Mouse (Mus musculus) hindbrain, embryonic 11.5 days (tissue): ENCODE measurements around the gene Prkca. TPM values are rescaled to one million over a fixed set of nuclear protein-coding genes. Genes with fewer than 3 reads are reported as not detected.

ENCODE experiments used
- ATAC-seq: fragments of 200-750 bp; cut with Nextera tagmentation; 2 replicates; pipeline ENCODE4 v1.8.0; 2017; ENCODE audit warnings: mild to moderate bottlenecking, moderate TSS enrichment, moderate library complexity; ENCODE audit not compliant: low FRiP score
- DNase-seq: peaks from one replicate; pipeline ENCODE4 v3.0.0-alpha.2; 2015; ENCODE audit warnings: low spot score
- H3K27ac ChIP-seq: fragments of 300-500 bp; sonication (generic); 2 replicates; pipeline ENCODE4 v1.5.1; 2014; ENCODE audit warnings: mild to moderate bottlenecking, low read depth, low read length
- H3K27me3 ChIP-seq: fragments of 300-500 bp; sonication (generic); 2 replicates; pipeline ENCODE4 v1.6.1; 2014; ENCODE audit warnings: mild to moderate bottlenecking, low read length, moderate library complexity, mixed read lengths; ENCODE audit not compliant: control insufficient read depth, insufficient read depth
- H3K36me3 ChIP-seq: fragments of 300-500 bp; sonication (generic); 2 replicates; pipeline ENCODE4 v1.6.1; 2014; ENCODE audit warnings: mild to moderate bottlenecking, low read length, moderate library complexity, mixed read lengths; ENCODE audit not compliant: control insufficient read depth, insufficient read depth
- H3K4me1 ChIP-seq: fragments of 300-500 bp; sonication (generic); replicated peaks from 2 replicates; pipeline ENCODE4 v1.6.1; 2014; ENCODE audit warnings: low read length, mixed read lengths; ENCODE audit not compliant: control insufficient read depth, insufficient read depth
- H3K4me2 ChIP-seq: fragments of 300-500 bp; sonication (generic); replicated peaks from 2 replicates; pipeline ENCODE4 v1.6.1; 2014; ENCODE audit warnings: mild to moderate bottlenecking, low read depth, low read length
- H3K4me3 ChIP-seq: fragments of 300-500 bp; sonication (generic); 2 replicates; pipeline ENCODE4 v1.5.1; 2014; ENCODE audit warnings: low read depth, low read length
- H3K9ac ChIP-seq: fragments of 300-500 bp; sonication (generic); 2 replicates; pipeline ENCODE4 v1.6.1; 2014; ENCODE audit warnings: low read depth, low read length
- H3K9me3 ChIP-seq: fragments of 300-500 bp; sonication (generic); 2 replicates; pipeline ENCODE4 v1.6.1; 2016; ENCODE audit warnings: low read length; ENCODE audit not compliant: control insufficient read depth
- WGBS: fragments of 180-500 bp; shearing (Covaris S2); extraction: QIAGEN DNeasy Blood & Tissue Kit; methylation state at CpG from one replicate; pipeline ENCODE4 v1.1.7; 2014; 5-methylcytosine and 5-hydroxymethylcytosine counted together
- polyA plus RNA-seq: library from polyadenylated mRNA; unstranded; fragments of >200 nt; fragmentation: Nextera tagmentation; extraction: Ambion mirVana; gene quantifications from 2 replicates; pipeline ENCODE4 v1.2.1, GENCODE M21; 2014

The Prkca gene
- polyA plus RNA-seq, 1 experiment from 2014 or later, result 4.1 TPM

DNA sequence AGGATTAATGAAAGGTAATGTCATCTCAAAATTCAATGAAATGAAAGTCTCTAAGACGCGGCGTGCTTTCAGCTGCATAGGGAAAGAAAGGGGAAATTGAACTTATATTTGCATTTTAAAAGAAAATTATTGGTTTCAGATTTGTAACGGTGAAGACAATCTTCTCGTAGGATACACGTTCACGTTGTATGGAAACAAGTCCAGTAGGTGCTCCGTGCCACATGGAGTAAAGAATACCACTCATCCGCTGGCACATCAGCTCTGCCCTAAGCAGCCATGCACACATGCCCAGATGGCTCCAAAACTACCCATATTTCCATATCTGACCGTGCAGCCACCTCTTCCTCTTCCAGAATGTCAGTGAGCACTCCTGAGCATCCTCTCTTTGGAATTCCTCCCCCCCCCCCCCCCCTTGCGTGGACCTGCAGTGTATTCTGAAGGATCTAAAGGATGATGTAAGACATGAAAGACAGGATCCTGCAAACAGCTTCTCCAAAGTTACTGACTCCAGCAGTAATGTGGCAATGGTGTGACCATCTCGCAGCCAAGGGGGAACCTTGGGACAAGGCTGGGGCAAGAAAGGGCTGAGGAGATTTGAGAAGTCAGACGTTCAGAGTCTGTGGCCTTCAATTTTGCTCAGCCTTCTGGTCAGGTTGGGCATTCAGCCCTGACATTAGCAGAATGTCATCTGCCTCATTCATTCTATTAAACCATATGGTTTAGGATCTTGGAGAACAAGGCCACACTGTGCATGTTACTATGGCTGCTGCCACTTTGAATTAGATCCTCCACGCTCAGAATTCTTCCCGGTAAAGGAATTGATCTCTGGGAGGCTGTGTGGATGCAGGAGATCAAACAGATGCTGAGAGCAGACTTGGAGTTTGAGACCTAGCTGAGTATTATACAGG, 142.8 kb downstream of the Prkca start:
- Histone ChIP-seq H3K4me2 (no peak overlapping the region), H3K27ac (no peak overlapping the region), H3K9ac (no peak overlapping the region), H3K36me3 (no peaks in the 10 kb centered on the region), H3K27me3 (0 out of 2 replicates have a peak, but pooled peaks cover 2% of the 10 kb centered on the region), H3K9me3 (no peaks in the 10 kb centered on the region), H3K4me1 (no peaks in the 10 kb centered on the region), H3K4me3 (no peak overlapping the region)
- DNase-seq, result no peak
- WGBS, result 90% methylated on average over 14 of the region's 15 CpGs
- ATAC-seq, result no peak

- no peaks in the 10 kb centered on the region for H3K36me3 ChIP-seq
- 90% methylated on average over 4 of the region's 4 CpGs for WGBS
- no peak for DNase-seq
- ATAC-seq, result no peak
- H3K4me1 ChIP-seq, result no peaks in the 10 kb centered on the region
- H3K4me3 ChIP-seq, result no peak overlapping the region
- H3K4me2 ChIP-seq, result no peak overlapping the region
- H3K27me3 ChIP-seq, result 0 out of 2 replicates have a peak, but pooled peaks cover 2% of the 10 kb centered on the region
- H3K9me3 ChIP-seq, result no peaks in the 10 kb centered on the region
- no peak overlapping the region for H3K27ac ChIP-seq
- no peak overlapping the region for H3K9ac ChIP-seq
Observed at GRCm38 (mm10) chr11:108199429-108199985, 144.2 kb downstream of the Prkca start.

DNA sequence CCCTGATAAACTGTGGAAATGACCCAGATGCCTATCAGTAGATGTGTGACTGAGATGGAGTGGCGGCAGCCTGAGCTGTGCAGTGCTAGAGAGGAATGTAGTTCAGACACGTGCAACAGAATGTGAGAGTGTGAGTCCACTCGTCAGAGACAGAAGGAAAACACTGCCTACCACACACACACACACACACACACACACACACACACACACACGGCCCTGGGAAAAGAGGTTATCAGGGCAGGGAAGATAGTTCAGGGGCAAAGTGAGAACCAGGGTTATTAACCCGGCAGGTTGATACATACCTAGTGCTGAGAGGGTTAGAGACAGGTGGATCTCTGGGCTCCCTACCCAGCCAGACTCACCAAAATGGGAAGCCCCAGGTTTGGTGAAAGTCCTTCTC, 145.1 kb downstream of the Prkca start:
- no peak for DNase-seq
- 71% methylated on average over 5 of the region's 5 CpGs for WGBS

DNA sequence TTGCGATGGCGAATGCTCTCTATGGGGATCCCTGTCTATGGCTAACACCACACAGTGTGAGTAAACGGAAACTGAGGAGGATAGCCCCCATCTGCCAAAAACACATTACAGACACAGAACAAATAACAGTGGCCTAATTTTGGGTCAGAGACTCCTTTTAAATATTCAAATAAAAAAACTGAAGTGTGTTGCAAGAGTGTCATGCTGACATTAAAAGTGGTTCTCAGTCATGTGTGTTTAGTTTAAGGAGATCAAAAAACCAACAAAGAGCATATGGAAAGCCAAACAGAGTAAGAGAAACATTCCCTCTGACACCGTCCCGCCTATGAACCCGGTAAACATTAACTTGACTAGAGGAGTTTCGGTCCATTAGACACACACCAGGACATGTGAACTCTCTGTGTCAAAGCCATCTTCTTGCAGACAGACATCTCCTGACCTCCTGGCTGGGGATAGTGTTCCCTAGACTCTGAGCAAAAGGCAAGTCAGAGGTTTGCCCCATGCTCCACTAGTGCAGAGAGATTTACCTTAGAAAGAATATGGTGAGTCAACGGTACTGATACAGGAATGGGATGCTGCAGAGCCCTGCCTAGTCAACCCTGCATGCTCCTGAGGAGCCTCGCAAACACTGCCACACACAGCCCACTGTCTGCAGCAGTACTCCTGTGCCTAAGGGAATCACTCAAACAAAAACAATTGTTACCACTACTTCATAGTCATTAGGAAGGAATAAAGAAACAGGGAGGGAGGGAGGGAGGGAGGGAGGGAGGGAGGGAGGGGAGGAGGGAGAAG, 146.1 kb downstream of the Prkca start:
- DNase-seq (no peak), ATAC-seq (no peak)
- Histone ChIP-seq H3K4me1 (no peaks in the 10 kb centered on the region), H3K9ac (no peak overlapping the region), H3K36me3 (no peaks in the 10 kb centered on the region), H3K9me3 (no peaks in the 10 kb centered on the region), H3K27ac (no peak overlapping the region), H3K4me3 (no peak overlapping the region), H3K4me2 (no peak overlapping the region), H3K27me3 (0 out of 2 replicates have a peak, but pooled peaks cover 2% of the 10 kb centered on the region)
- 52% methylated on average over 9 of the region's 9 CpGs for WGBS

More for the DNA sequence above, 145.1 kb downstream of the Prkca start:
- H3K27ac ChIP-seq, result no peak overlapping the region
- ATAC-seq, result no peak
- H3K4me2 ChIP-seq, result no peak overlapping the region
- no peak overlapping the region for H3K4me3 ChIP-seq
- no peaks in the 10 kb centered on the region for H3K4me1 ChIP-seq
- no peaks in the 10 kb centered on the region for H3K36me3 ChIP-seq
- H3K9me3 ChIP-seq, result no peaks in the 10 kb centered on the region
- 0 out of 2 replicates have a peak, but pooled peaks cover 2% of the 10 kb centered on the region for H3K27me3 ChIP-seq
- H3K9ac ChIP-seq, result no peak overlapping the region

DNA sequence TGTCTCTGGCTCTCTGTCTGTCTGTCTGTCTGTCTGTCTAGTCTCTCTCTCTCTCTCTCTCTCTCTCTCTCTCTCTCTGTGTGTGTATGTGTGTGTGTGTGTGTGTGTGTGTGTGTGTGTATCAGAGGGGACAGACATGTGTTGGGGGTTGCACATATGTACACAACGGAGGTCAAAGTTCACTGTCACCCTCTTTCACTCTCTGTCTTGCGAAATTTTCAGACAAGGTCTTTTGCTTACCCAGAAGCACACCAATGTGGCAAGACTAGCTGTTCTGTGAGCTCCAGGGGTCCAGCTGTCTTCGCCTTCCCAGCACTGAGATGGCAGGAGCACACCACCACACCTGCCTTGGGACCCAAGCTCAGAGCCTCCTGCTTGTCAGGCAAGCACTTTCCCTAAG, 146.9 kb downstream of the Prkca start:
- WGBS, result 88% methylated on average over 3 of the region's 3 CpGs
- Histone ChIP-seq H3K27me3 (0 out of 2 replicates have a peak, but pooled peaks cover 2% of the 10 kb centered on the region), H3K9me3 (no peaks in the 10 kb centered on the region), H3K4me1 (no peaks in the 10 kb centered on the region), H3K27ac (no peak overlapping the region), H3K36me3 (no peaks in the 10 kb centered on the region), H3K4me3 (no peak overlapping the region), H3K4me2 (no peak overlapping the region), H3K9ac (no peak overlapping the region)
- no peak for DNase-seq
- no peak for ATAC-seq

DNA sequence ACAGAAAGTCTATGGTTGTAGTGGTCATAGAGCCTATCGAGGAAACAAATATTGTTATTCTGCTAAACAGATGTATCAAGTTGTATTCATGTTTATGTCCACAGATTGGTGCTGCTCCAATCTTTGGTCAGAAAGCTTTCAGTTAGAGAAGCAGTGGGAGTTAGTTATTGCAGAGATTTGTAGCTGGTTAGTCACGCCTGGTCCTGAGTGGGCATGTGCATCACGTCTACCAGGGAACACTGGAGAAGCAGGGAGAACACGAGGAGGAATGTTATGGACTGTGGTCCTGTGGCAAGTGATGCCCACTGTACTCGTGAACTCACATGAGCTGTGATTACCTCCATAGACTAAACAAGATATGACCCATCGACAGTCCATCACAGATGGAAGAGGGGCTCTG, 153.4 kb downstream of the Prkca start:
- no peaks in the 10 kb centered on the region for H3K27me3 ChIP-seq
- ATAC-seq (no peak), DNase-seq (no peak)
- no peak overlapping the region for H3K4me2 ChIP-seq
- no peak overlapping the region for H3K9ac ChIP-seq
- 89% methylated on average over 6 of the region's 6 CpGs for WGBS
- H3K36me3 ChIP-seq, result no peaks in the 10 kb centered on the region
- no peak overlapping the region for H3K27ac ChIP-seq
- H3K9me3 ChIP-seq, result no peaks in the 10 kb centered on the region
- no peak overlapping the region for H3K4me3 ChIP-seq
- H3K4me1 ChIP-seq, result no peaks in the 10 kb centered on the region

GRCm38 (mm10) chr11:108189362-108189761, 154.4 kb downstream of the Prkca start:
- no peak for ATAC-seq
- no peaks in the 10 kb centered on the region for H3K27me3 ChIP-seq
- H3K27ac ChIP-seq, result no peak overlapping the region
- no peak overlapping the region for H3K4me3 ChIP-seq
- 89% methylated on average over 3 of the region's 3 CpGs for WGBS
- no peak overlapping the region for H3K4me2 ChIP-seq
- H3K36me3 ChIP-seq, result no peaks in the 10 kb centered on the region
- H3K9ac ChIP-seq, result no peak overlapping the region
- DNase-seq, result no peak
- no peaks in the 10 kb centered on the region for H3K9me3 ChIP-seq
- no peaks in the 10 kb centered on the region for H3K4me1 ChIP-seq

DNA sequence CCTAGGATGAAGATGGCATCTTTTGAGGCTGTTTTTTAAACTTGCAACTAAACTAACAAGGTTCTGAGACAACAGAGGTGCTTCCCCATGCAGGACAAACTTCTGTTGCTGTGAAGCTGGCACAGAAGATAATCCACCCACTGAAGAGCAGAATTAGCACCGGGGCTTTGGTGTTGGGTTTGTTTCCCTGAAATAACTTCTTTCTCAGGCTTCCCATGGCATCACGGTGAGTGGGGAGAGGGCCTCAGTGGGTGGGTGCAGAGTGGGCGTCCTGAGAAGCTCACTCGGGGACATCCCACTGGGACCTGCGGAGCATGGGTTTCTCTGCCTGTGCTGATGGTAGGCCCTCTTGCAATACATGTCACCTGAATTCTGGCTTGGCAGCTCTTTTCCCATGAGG, 161.3 kb downstream of the Prkca start:
- ATAC-seq (no peak), DNase-seq (no peak)
- H3K9ac ChIP-seq, result no peak overlapping the region
- H3K9me3 ChIP-seq, result no peaks in the 10 kb centered on the region
- H3K4me2 ChIP-seq, result no peak overlapping the region
- H3K36me3 ChIP-seq, result no peaks in the 10 kb centered on the region
- WGBS, result 85% methylated on average over 5 of the region's 5 CpGs
- no peaks in the 10 kb centered on the region for H3K27me3 ChIP-seq
- H3K4me1 ChIP-seq, result 0 out of 2 replicates have a peak, but pooled peaks cover 4% of the 10 kb centered on the region
- no peak overlapping the region for H3K27ac ChIP-seq
- H3K4me3 ChIP-seq, result no peak overlapping the region
